Mouse (Mus musculus) myocyte (in vitro differentiated cells): ENCODE results near the gene Pram1.

ENCODE experiments used
- MAX ChIP-seq: IDR thresholded peaks from one replicate; pipeline ENCODE4 v1.6.1; 2011; ENCODE audit warnings: low read depth, mild to moderate bottlenecking, control low read depth
- POLR2A ChIP-seq: IDR thresholded peaks from one replicate; pipeline ENCODE4 v1.6.1; 2011; ENCODE audit warnings: low read depth, mild to moderate bottlenecking, control low read depth, moderate library complexity; ENCODE audit not compliant: insufficient read length
- SRF ChIP-seq: IDR thresholded peaks from one replicate; pipeline ENCODE4 v1.6.1; 2011; ENCODE audit warnings: low read depth; ENCODE audit not compliant: control insufficient read depth, insufficient read length
- TCF3 ChIP-seq: IDR thresholded peaks from one replicate; pipeline ENCODE4 v1.6.1; 2011; ENCODE audit warnings: low read depth, control low read depth; ENCODE audit not compliant: insufficient read length

- TF ChIP-seq POLR2A (no peak), TCF3 (no peak), SRF (no peak), MAX (no peak)
Measured at GRCm38 (mm10) chr17:33600831-33601230, 37.0 kb upstream of the Pram1 start.
